Mouse (Mus musculus) intestine, embryonic 16.5 days (tissue): ENCODE measurements around the gene Ciao2b. TPM values are rescaled to one million over a fixed set of nuclear protein-coding genes. Genes with fewer than 3 reads are reported as not detected.

Experiments
- ATAC-seq: fragments of 200-750 bp; cut with Nextera tagmentation; 2 replicates; pipeline ENCODE4 v1.8.0; 2017; ENCODE audit warnings: moderate TSS enrichment, moderate library complexity
- H3K27ac ChIP-seq: fragments of 300-500 bp; sonication (generic); 2 replicates; pipeline ENCODE4 v1.5.1; 2014; ENCODE audit warnings: mild to moderate bottlenecking, low read length
- H3K27me3 ChIP-seq: fragments of 300-500 bp; sonication (generic); replicated peaks from 2 replicates; pipeline ENCODE4 v1.6.1; 2014; ENCODE audit warnings: low read length, control low read depth, mixed read lengths; ENCODE audit not compliant: control insufficient read depth, insufficient read depth
- H3K36me3 ChIP-seq: fragments of 300-500 bp; sonication (generic); 2 replicates; pipeline ENCODE4 v1.6.1; 2014; ENCODE audit warnings: low read length, control low read depth; ENCODE audit not compliant: control insufficient read depth, insufficient read depth
- H3K4me1 ChIP-seq: fragments of 300-500 bp; sonication (generic); 2 replicates; pipeline ENCODE4 v1.6.1; 2014; ENCODE audit warnings: low read length, control low read depth, mixed read lengths; ENCODE audit not compliant: control insufficient read depth, insufficient read depth
- H3K4me2 ChIP-seq: fragments of 300-500 bp; sonication (generic); 2 replicates; pipeline ENCODE4 v1.6.1; 2014; ENCODE audit warnings: low read depth, low read length, control low read depth
- H3K4me3 ChIP-seq: fragments of 300-500 bp; sonication (generic); 2 replicates; pipeline ENCODE4 v1.5.1; 2014; ENCODE audit warnings: mild to moderate bottlenecking, low read length
- H3K9ac ChIP-seq: fragments of 300-500 bp; sonication (generic); 2 replicates; pipeline ENCODE4 v1.6.1; 2014; ENCODE audit warnings: low read depth, low read length
- H3K9me3 ChIP-seq: fragments of 300-500 bp; sonication (generic); 2 replicates; pipeline ENCODE4 v1.6.1; 2016; ENCODE audit warnings: low read length, control low read depth; ENCODE audit not compliant: control insufficient read depth
- WGBS: fragments of 180-500 bp; shearing (Covaris S2); extraction: QIAGEN DNeasy Blood & Tissue Kit; methylation state at CpG from one replicate; pipeline ENCODE4 v1.1.7; 2014; 5-methylcytosine and 5-hydroxymethylcytosine counted together
- polyA plus RNA-seq: library from polyadenylated mRNA; unstranded; fragments of >200 nt; fragmentation: Nextera tagmentation; extraction: Ambion mirVana; gene quantifications from 2 replicates; pipeline ENCODE4 v1.2.1, GENCODE M21; 2015

The Ciao2b gene
- polyA plus RNA-seq, 1 experiment from 2014 or later = 94.9 TPM

GRCm38 (mm10) chr8:104593536-104594325 is 48.0 kb downstream of the Ciao2b start:
- ATAC-seq = no peak
- no peaks in the 10 kb centered on the region for H3K27me3 ChIP-seq
- H3K4me2 ChIP-seq = no peak overlapping the region
- WGBS = 93% methylated on average over 31 of the region's 31 CpGs
- H3K4me3 ChIP-seq = no peak overlapping the region
- H3K36me3 ChIP-seq = peaks cover 11% of the 10 kb centered on the region
- H3K27ac ChIP-seq = no peak overlapping the region
- no peak overlapping the region for H3K9ac ChIP-seq
- peaks cover 16% of the 10 kb centered on the region for H3K4me1 ChIP-seq
- H3K9me3 ChIP-seq = no peaks in the 10 kb centered on the region

- H3K9ac ChIP-seq = peak overlapping the region; percentile 76; the same call in 1 of the 2 replicates
- H3K9me3 ChIP-seq = no peaks in the 10 kb centered on the region
- 58% methylated on average over 6 of the region's 6 CpGs for WGBS
- ATAC-seq = no peak
- H3K4me3 ChIP-seq = peak overlapping the region; percentile 73
- peak overlapping the region; percentile 86 for H3K4me2 ChIP-seq
- H3K27ac ChIP-seq = no peak overlapping the region
- no peaks in the 10 kb centered on the region for H3K27me3 ChIP-seq
- peaks cover 11% of the 10 kb centered on the region for H3K36me3 ChIP-seq
- H3K4me1 ChIP-seq = peaks cover 12% of the 10 kb centered on the region
Observed at GRCm38 (mm10) chr8:104592566-104592965, 49.2 kb downstream of the Ciao2b start.

- peak overlapping the region; percentile 91 for H3K27ac ChIP-seq
- peak overlapping the region; percentile 86 for H3K4me2 ChIP-seq
- H3K9ac ChIP-seq = peak overlapping the region; percentile 76
- WGBS = under 1% methylated on average over 9 of the region's 9 CpGs
- peak overlapping the region; percentile 73 for H3K4me3 ChIP-seq
- H3K36me3 ChIP-seq = peaks cover 11% of the 10 kb centered on the region
- peaks cover 12% of the 10 kb centered on the region for H3K4me1 ChIP-seq
- no peaks in the 10 kb centered on the region for H3K27me3 ChIP-seq
- no peak for ATAC-seq
- H3K9me3 ChIP-seq = no peaks in the 10 kb centered on the region
Observed at GRCm38 (mm10) chr8:104591856-104592255, 49.9 kb downstream of the Ciao2b start.

GRCm38 (mm10) chr8:104591133-104591834 is 50.5 kb downstream of the Ciao2b start, which contains the start of gene Pdp2:
TSS of gene Pdp2 (plus strand) at chr8:104591451.
- peak within 1 kb of the TSS; percentile 86 for H3K4me2 ChIP-seq
- H3K4me3 ChIP-seq = peak within 1 kb of the TSS; percentile 73
- H3K27me3 ChIP-seq = no peaks in the 10 kb centered on the region
- H3K4me1 ChIP-seq = peaks cover 12% of the 10 kb centered on the region
- H3K9me3 ChIP-seq = no peaks in the 10 kb centered on the region
- peaks cover 11% of the 10 kb centered on the region for H3K36me3 ChIP-seq
- peak; percentile 99 for ATAC-seq
- WGBS = under 1% methylated on average over 44 of the region's 44 CpGs
- H3K9ac ChIP-seq = peak within 1 kb of the TSS; percentile 76
- peak within 1 kb of the TSS; percentile 91 for H3K27ac ChIP-seq

GRCm38 (mm10) chr8:104590284-104590683 is 51.5 kb downstream of the Ciao2b start:
- H3K9ac ChIP-seq = no peak overlapping the region
- peaks cover 12% of the 10 kb centered on the region for H3K4me1 ChIP-seq
- no peak overlapping the region for H3K4me3 ChIP-seq
- no peaks in the 10 kb centered on the region for H3K27me3 ChIP-seq
- peaks cover 11% of the 10 kb centered on the region for H3K36me3 ChIP-seq
- no peak overlapping the region for H3K27ac ChIP-seq
- WGBS = 89% methylated on average over 3 of the region's 3 CpGs
- H3K9me3 ChIP-seq = no peaks in the 10 kb centered on the region
- no peak overlapping the region for H3K4me2 ChIP-seq
- ATAC-seq = no peak

Other genes with a start within 250 kb of the Ciao2b start
- gene Cmtm4, start 246.2 kb downstream of the Ciao2b start, polyA plus RNA-seq = 4.2 and 5.1 TPM in 2 replicates
- 38.7 and 39.7 TPM in 2 replicates for gene Dync1li2, start 198.9 kb downstream of the Ciao2b start, polyA plus RNA-seq
- gene Terb1, start 132.1 kb downstream of the Ciao2b start, polyA plus RNA-seq = 0.07 and 0.21 TPM in 2 replicates
- 61.2 and 71.3 TPM in 2 replicates for gene Nae1, start 107.3 kb downstream of the Ciao2b start, polyA plus RNA-seq
- gene Car7, start 107.3 kb downstream of the Ciao2b start, polyA plus RNA-seq = 1.2 and 1.4 TPM in 2 replicates
- 18.2 and 18.4 TPM in 2 replicates for gene Pdp2, start 50.5 kb downstream of the Ciao2b start, polyA plus RNA-seq
- 0.31 and 0.36 TPM in 2 replicates for gene Cdh16, start 17.6 kb downstream of the Ciao2b start, polyA plus RNA-seq
- 4.6 and 5.2 TPM in 2 replicates for gene Rrad, start 10.6 kb downstream of the Ciao2b start, polyA plus RNA-seq
- gene Ces2a, start 92.0 kb upstream of the Ciao2b start, polyA plus RNA-seq = 8.0 and 8.7 TPM in 2 replicates
- gene Ces2b, start 189.6 kb upstream of the Ciao2b start, polyA plus RNA-seq = 0.92 and 0.95 TPM in 2 replicates
- 2.5 and 2.7 TPM in 2 replicates for gene Ces2c, start 205.1 kb upstream of the Ciao2b start, polyA plus RNA-seq